Mouse (Mus musculus): ENCODE measurements around the gene Sema3g.

GRCm38 (mm10) chr14:31189348-31189747 is 28.3 kb upstream of the Sema3g start:
- TF ChIP-seq CTCF (IDR thresholded peaks at IDR 0.05; ENCODE audit: insufficient read depth, low read depth, low read length) = no peak
- no peak for TF ChIP-seq POLR2A (IDR thresholded peaks at IDR 0.05; ENCODE audit: insufficient read depth, low read depth, low read length)
